Comparison of ENCODE assay signal across 8 mouse cellular contexts in the genomic region with DNA sequence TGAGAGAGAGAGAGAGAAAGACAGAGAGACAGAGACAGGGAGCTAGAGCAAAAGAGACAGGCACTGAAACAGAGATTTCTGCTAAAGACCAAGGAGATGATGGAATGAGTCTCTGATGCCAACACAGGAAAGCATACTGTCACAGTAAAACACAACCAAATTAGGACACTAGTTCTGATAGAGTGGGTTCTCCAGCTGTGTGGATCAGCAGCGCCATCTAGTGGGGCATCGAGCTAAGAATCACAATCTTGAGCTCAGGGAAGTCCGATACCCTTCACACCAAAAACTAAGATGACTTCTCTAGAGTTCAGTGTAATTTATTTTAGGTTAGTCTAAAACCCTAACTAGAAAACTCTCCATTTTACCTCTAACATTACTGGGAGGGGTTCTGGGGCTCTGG. TPM values are rescaled to one million over a fixed set of nuclear protein-coding genes. Genes with fewer than 3 reads are reported as not detected.
DNase-seq lines count a peak whose midpoint lies in the region; TF ChIP-seq lines count a peak whose summit lies in the region.
"Had no signal": no experiment of that assay in that cellular context is flagged by ENCODE, and none has a peak within 500 bp of the region (broad histone marks: within the 10 kb centered on the region; RNA-seq: fewer than 3 reads in every experiment).

No protein-coding gene starts in this region.

- no peak overlapping the region for H3K4me3 ChIP-seq in ES-E14 (ENCODE audit: insufficient read depth in 1 of 2, low read depth in 1 of 2, low read length in 2 of 2, poor library complexity in 1 of 2, severe bottlenecking in 1 of 2)
- H3K4me3 ChIP-seq: limb, embryonic 12.5 days had no signal

- no peak overlapping the region for H3K9ac ChIP-seq in ES-E14 (ENCODE audit: insufficient read depth, low read depth, low read length, poor library complexity, severe bottlenecking)
- H3K9ac ChIP-seq: limb, embryonic 12.5 days had no signal

- H3K36me3 ChIP-seq in ES-E14 (ENCODE audit: control insufficient read depth, insufficient read depth, low read length, poor library complexity, severe bottlenecking), result no peaks in the 10 kb centered on the region
- H3K36me3 ChIP-seq: limb, embryonic 12.5 days had no signal

- DNase-seq in ES-E14 (ENCODE audit: low read depth, low spot score) (peak; percentile 48), ZHBTc4 (ENCODE audit: low read depth, low spot score) (peak; percentile 73)
- DNase-seq in embryo, embryonic 9.5 days (ENCODE audit: extremely low spot score), result peak; percentile 71
- DNase-seq in heart, postnatal 4 days, result peak; percentile 78
- peak; percentile 5 to 70 for DNase-seq in layer of hippocampus, adult 8-10 months (ENCODE audit: low spot score in 2 of 2)
- DNase-seq in lung, postnatal 10 days, result peak; percentile 72
- peak; percentile 76 for DNase-seq in right cerebral cortex, postnatal 14 days

- H3K9me3 ChIP-seq in ES-E14 (ENCODE audit: control insufficient read depth, insufficient read depth, low read depth, low read length), result no peaks in the 10 kb centered on the region
- H3K9me3 ChIP-seq: limb, embryonic 12.5 days had no signal

- no peak overlapping the region for H3K27ac ChIP-seq in ES-E14 (ENCODE audit: insufficient read depth, low read depth, low read length, poor library complexity, severe bottlenecking)
- H3K27ac ChIP-seq: limb, embryonic 12.5 days had no signal

- in situ Hi-C loops in ES-E14 (cut with MboI; ENCODE audit: low sequenced_read_pairs in 2 of 2, unreplicated experiment in 2 of 2), result no loop called here

- no peaks in the 10 kb centered on the region for H3K4me1 ChIP-seq in ES-E14 (ENCODE audit: control insufficient read depth in 2 of 2, insufficient read depth in 2 of 2, low read length in 2 of 2, poor library complexity in 1 of 2)
- H3K4me1 ChIP-seq: limb, embryonic 12.5 days had no signal

TF ChIP-seq in ES-E14, 5 proteins besides CTCF, POLR2A, EP300 and RAD21:
- TF ChIP-seq HCFC1 (IDR thresholded peaks at IDR 0.05; ENCODE audit: borderline replicate concordance, insufficient read depth, low read length) (no peak), MAFK (IDR thresholded peaks at IDR 0.05; ENCODE audit: insufficient read depth, low read depth, low read length) (no peak), ZC3H11A (IDR thresholded peaks at IDR 0.05; ENCODE audit: borderline replicate concordance, low read depth, low read length) (peak; percentile 69; the same call in 1 of the 2 replicates)

RNA-seq across cellular contexts. Expression of gene Lama1, which starts 29.1 kb away (rescaled TPM):
- 112 and 116 TPM in 2 replicates for total RNA-seq in ES-E14 (2012; rRNA removed)
- 1 to 10 TPM; 1.8 to 2.0 TPM for total RNA-seq in heart, postnatal 4 days (2021)
- 1 to 10 TPM; 3.7 to 6.6 (median 4.7) TPM for total RNA-seq in layer of hippocampus, adult 8-10 months (2022)

RNA-seq across cellular contexts. Expression of gene Lrrc30, which starts 35.5 kb away (rescaled TPM):
- not detected in 2 replicates for total RNA-seq in ES-E14 (2012; rRNA removed)
- total RNA-seq in heart, postnatal 4 days (2021), result under 1 TPM in 1 of 2 experiments, not detected in 1; 0.14 TPM
- not detected for total RNA-seq in layer of hippocampus, adult 8-10 months (2022)

Comparison
In these comparisons a context has a peak if more than half of its experiments do, and no peak if none do; other contexts are left out.
1. RNA of gene Lama1, which starts 29.1 kb away (total RNA-seq): 112 to 116 TPM in ES-E14; 3.7 to 6.6 TPM in layer of hippocampus, adult 8-10 months and 1.8 to 2.0 TPM in heart, postnatal 4 days; every median in the first group is over 10 times any median in the second.
2. Peak in every context shown above with its lines, with median percentiles within 50 percentile points of each other: DNase-seq.